Comparison of ENCODE assay signal across 8 mouse cellular contexts in the genomic region with DNA sequence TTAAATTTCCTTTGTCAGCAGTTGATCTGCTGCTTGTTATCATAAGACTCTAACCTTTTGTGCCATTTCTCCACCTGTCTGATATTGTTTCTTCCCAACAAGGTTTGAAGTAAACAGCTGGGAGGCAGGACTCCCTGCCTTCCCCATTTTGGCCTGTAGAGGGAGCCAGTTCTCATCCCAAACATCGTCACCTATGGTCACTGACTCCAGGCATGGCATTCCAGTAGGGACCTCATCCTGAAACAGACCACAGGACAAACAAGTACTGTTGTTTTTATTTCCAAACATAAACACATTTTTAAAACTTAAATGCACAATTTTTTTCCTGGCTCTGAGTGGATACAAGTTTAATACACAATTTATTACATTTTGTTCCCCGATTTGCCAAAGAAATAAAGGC. TPM values are rescaled to one million over a fixed set of nuclear protein-coding genes. Genes with fewer than 3 reads are reported as not detected.
DNase-seq lines count a peak whose midpoint lies in the region; ATAC-seq and TF ChIP-seq lines count a peak whose summit lies in the region.

No protein-coding gene starts in this region.

- H3K4me3 ChIP-seq in hindbrain, embryonic 10.5 days = no peak overlapping the region
- no peak overlapping the region for H3K4me3 ChIP-seq in hindbrain, embryonic 13.5 days
- H3K4me3 ChIP-seq in left cerebral cortex, adult 2 months = no peak overlapping the region
- H3K4me3 ChIP-seq in neural tube, embryonic 11.5 days (ENCODE audit: low read depth, low read length) = no peak overlapping the region

- no peak overlapping the region for H3K4me2 ChIP-seq in hindbrain, embryonic 13.5 days
- H3K4me2 ChIP-seq in neural tube, embryonic 11.5 days (ENCODE audit: low read depth) = no peak overlapping the region

- no peaks in the 10 kb centered on the region for H3K9me3 ChIP-seq in hindbrain, embryonic 10.5 days
- H3K9me3 ChIP-seq in hindbrain, embryonic 13.5 days = no peaks in the 10 kb centered on the region
- no peaks in the 10 kb centered on the region for H3K9me3 ChIP-seq in neural tube, embryonic 11.5 days (ENCODE audit: control insufficient read depth, low read length)

- no peak overlapping the region for H3K27ac ChIP-seq in hindbrain, embryonic 10.5 days
- H3K27ac ChIP-seq in hindbrain, embryonic 13.5 days = no peak overlapping the region
- H3K27ac ChIP-seq in left cerebral cortex, adult 2 months = no peak overlapping the region
- H3K27ac ChIP-seq in neural tube, embryonic 11.5 days (ENCODE audit: low read depth, low read length) = no peak overlapping the region

- DNase-seq in hindbrain, embryonic 10.5 days (ENCODE audit: low spot score) = peak; percentile 68
- peak; percentile 60 for DNase-seq in adipocyte (ENCODE audit: low spot score)
- peak; percentile 71 to 80 for DNase-seq in cerebellum, postnatal 25 days
- DNase-seq in heart, postnatal 4 days = peak; percentile 77
- peak; percentile 41 to 74 for DNase-seq in left cerebral cortex, adult 2 months (ENCODE audit: extremely low spot score in 1 of 2, low spot score in 2 of 2)
- DNase-seq in neural tube, embryonic 11.5 days (ENCODE audit: low spot score) = peak; percentile 65
- DNase-seq in thymus, postnatal 10 days (ENCODE audit: low spot score in 2 of 2) = peak; percentile 43 to 67

- no peaks in the 10 kb centered on the region for H3K27me3 ChIP-seq in hindbrain, embryonic 10.5 days (ENCODE audit: insufficient read depth, poor library complexity, severe bottlenecking)
- H3K27me3 ChIP-seq in hindbrain, embryonic 13.5 days = no peaks in the 10 kb centered on the region
- no peaks in the 10 kb centered on the region for H3K27me3 ChIP-seq in neural tube, embryonic 11.5 days (ENCODE audit: control insufficient read depth, insufficient read depth, low read length)

- intact Hi-C loops in left cerebral cortex, adult 2 months (cut with DNase I) = loop anchor here (2.0 kb wide), 1 partner anchor 277 kb away; no protein-coding TSS in a partner anchor

- no peak for ATAC-seq in hindbrain, embryonic 13.5 days (ENCODE audit: low FRiP score)
- no peak for ATAC-seq in neural tube, embryonic 11.5 days (ENCODE audit: insufficient read depth, low FRiP score, low TSS enrichment)

- no peaks in the 10 kb centered on the region for H3K36me3 ChIP-seq in hindbrain, embryonic 10.5 days
- no peaks in the 10 kb centered on the region for H3K36me3 ChIP-seq in hindbrain, embryonic 13.5 days
- no peaks in the 10 kb centered on the region for H3K36me3 ChIP-seq in neural tube, embryonic 11.5 days (ENCODE audit: control insufficient read depth, insufficient read depth, low read length)

- no peaks in the 10 kb centered on the region; the same call in 1 of the 2 replicates for H3K4me1 ChIP-seq in hindbrain, embryonic 10.5 days (replicated peaks)
- no peaks in the 10 kb centered on the region for H3K4me1 ChIP-seq in hindbrain, embryonic 13.5 days (replicated peaks)
- H3K4me1 ChIP-seq in neural tube, embryonic 11.5 days (ENCODE audit: control insufficient read depth, insufficient read depth, low read length) = no peaks in the 10 kb centered on the region

- H3K9ac ChIP-seq in hindbrain, embryonic 13.5 days = no peak overlapping the region
- no peak overlapping the region for H3K9ac ChIP-seq in neural tube, embryonic 11.5 days (ENCODE audit: low read length)

- peak; percentile 97 for TF ChIP-seq CTCF in left cerebral cortex, adult 2 months (IDR thresholded peaks at IDR 0.05)

- 49% methylated on average over 2 of the region's 2 CpGs for WGBS in hindbrain, embryonic 10.5 days
- WGBS in hindbrain, embryonic 13.5 days = 43% methylated on average over 2 of the region's 2 CpGs
- WGBS in neural tube, embryonic 11.5 days = 48% methylated on average over 2 of the region's 2 CpGs

RNA-seq across cellular contexts. Expression of a gene that starts 40.1 kb away (rescaled TPM):
- polyA plus RNA-seq in hindbrain, embryonic 10.5 days (2016; fragmentation: Nextera tagmentation; extraction: Ambion mirVana) = 0.22 TPM in 1 of 2 replicates, not detected in the other
- 0.39 and 0.58 TPM in 2 replicates for polyA plus RNA-seq in hindbrain, embryonic 13.5 days (2015; fragmentation: Nextera tagmentation; extraction: Ambion mirVana)
- under 1 TPM in 1 of 2 experiments, not detected in 1; 0.10 TPM for total RNA-seq in heart, postnatal 4 days (2021)
- 1 to 10 TPM; 2.7 to 2.9 TPM for total RNA-seq in left cerebral cortex, adult 2 months (2021)
- 0.07 TPM in 1 of 2 replicates, not detected in the other for polyA plus RNA-seq in neural tube, embryonic 11.5 days (2014; fragmentation: Nextera tagmentation; extraction: Ambion mirVana)

RNA-seq across cellular contexts. Expression of a gene that starts 47.2 kb away (rescaled TPM):
- not detected in 2 replicates for polyA plus RNA-seq in hindbrain, embryonic 10.5 days (2016; fragmentation: Nextera tagmentation; extraction: Ambion mirVana)
- polyA plus RNA-seq in hindbrain, embryonic 13.5 days (2015; fragmentation: Nextera tagmentation; extraction: Ambion mirVana) = 0.12 TPM in 1 of 2 replicates, not detected in the other
- total RNA-seq in heart, postnatal 4 days (2021) = under 1 TPM in 1 of 2 experiments, not detected in 1; 0.23 TPM
- total RNA-seq in left cerebral cortex, adult 2 months (2021) = under 1 TPM; 0.51 to 0.70 TPM
- not detected in 2 replicates for polyA plus RNA-seq in neural tube, embryonic 11.5 days (2014; fragmentation: Nextera tagmentation; extraction: Ambion mirVana)

RNA-seq across cellular contexts. Expression of a gene that starts 58.5 kb away (rescaled TPM):
- 4.9 and 7.7 TPM in 2 replicates for polyA plus RNA-seq in hindbrain, embryonic 10.5 days (2016; fragmentation: Nextera tagmentation; extraction: Ambion mirVana)
- 4.3 and 6.4 TPM in 2 replicates for polyA plus RNA-seq in hindbrain, embryonic 13.5 days (2015; fragmentation: Nextera tagmentation; extraction: Ambion mirVana)
- under 1 TPM; 0.81 to 0.88 TPM for total RNA-seq in heart, postnatal 4 days (2021)
- 1 to 10 TPM; 8.0 to 8.4 TPM for total RNA-seq in left cerebral cortex, adult 2 months (2021)
- polyA plus RNA-seq in neural tube, embryonic 11.5 days (2014; fragmentation: Nextera tagmentation; extraction: Ambion mirVana) = 4.6 and 5.8 TPM in 2 replicates
